Mouse (Mus musculus): Measurements from ENCODE around the gene Nps.
"Not testable (repeated sequence)": the region's sequence is repeated elsewhere in the genome, so short reads cannot be mapped to it uniquely, and the experiment has no call there.

Gene Nps

DNA sequence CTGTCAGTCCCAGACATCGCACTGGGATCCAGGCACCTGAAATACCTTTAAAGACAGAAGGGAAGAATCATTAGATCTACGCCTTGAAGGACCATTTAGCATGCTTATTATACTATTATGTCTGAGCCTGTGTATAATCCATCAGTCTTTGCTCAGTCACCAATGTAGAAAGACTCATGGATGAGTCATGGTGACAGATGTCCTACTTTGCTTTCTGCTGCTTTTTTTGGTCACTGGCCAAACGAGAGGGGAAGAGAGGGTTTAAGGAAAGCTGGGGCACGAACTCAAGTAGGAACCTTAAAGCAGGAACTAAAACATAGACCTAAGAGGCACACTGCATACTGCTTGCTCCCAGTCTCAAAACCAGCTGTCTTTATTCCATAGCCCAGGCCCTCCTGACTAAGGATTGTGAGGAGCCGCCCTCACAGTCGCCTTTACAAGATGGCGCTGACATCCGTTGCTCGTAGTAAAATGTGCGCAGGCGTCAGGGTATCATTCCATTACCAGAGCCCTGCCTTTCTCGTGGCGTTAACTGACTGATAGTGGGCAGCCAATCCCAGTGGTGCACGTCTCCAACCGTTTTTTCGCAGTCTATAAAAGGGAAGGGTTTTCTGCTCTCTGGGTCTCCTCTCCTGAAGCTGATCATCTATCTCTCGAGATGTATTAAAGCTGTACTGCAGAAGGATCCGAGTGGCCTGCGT, at the start of gene Nps:
Gene Nps (plus strand): TSS at position 651 of the 701 bp plus-strand sequence.
- in situ Hi-C loops (cut with MboI, MseI) = not testable (repeated sequence)

- in situ Hi-C loops (cut with MboI, MseI) = no loop called here
Measured at GRCm38 (mm10) chr7:135208947-135209567, 49.4 kb upstream of the Nps start.

DNA sequence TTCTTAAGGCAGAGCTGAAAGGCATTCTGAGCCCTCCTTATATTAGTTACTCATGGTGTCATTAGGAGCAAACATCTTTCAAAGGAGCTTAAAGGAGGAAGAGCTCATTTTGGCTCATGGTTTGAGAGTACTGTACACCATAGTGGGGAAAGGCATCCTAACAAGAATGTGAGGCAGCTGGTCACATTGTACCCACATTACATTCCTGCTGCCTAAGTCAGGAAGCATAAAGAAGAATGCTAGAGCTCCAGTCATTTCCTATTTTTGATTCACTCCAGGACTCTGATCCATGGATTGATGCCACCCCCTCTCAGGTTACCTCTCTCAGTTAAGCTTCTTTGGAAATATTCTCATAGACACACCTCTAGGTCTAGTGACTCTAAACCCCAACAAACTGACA, 48.2 kb upstream of the Nps start:
- in situ Hi-C loops (cut with MboI, MseI) = no loop called here

DNA sequence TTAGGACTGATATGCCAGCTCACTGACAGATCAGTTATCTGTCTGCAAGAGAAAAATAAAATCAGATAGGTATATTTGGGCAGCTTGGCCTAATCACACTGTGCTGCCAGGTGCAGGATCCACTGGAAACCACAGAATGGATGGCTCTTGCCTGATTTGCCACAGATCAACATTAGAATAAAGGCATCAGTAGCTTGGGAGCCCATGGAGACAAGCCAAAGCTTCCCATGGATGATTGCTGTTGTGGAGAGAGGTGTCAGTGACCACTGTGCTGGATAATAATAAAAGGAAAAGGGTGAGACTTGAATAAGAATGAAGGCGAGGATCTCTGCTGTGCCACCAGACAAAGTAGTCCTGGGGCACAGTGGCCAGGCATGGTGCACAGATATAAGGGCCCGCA, 47.7 kb upstream of the Nps start:
- in situ Hi-C loops (cut with MboI, MseI) = no loop called here

DNA sequence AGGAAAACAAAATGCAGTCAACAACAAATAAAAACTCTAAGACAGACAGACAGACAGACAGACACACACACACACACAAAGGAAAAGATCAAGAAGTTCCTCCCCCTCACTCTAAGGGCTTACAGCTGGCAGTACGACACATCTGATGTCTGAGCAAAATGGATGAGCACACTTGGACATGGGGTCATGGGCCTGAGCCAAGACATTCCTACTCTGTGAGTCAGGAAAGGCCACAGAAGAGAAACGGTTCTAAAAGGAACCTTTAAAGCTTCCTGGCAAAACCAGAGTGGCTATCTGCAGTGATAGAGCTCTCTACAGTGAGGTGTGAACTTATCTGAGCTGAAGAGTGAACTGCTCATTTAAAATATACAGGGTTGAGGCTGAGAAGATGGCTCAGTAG, 46.0 kb upstream of the Nps start:
- in situ Hi-C loops (cut with MboI, MseI) = no loop called here

DNA sequence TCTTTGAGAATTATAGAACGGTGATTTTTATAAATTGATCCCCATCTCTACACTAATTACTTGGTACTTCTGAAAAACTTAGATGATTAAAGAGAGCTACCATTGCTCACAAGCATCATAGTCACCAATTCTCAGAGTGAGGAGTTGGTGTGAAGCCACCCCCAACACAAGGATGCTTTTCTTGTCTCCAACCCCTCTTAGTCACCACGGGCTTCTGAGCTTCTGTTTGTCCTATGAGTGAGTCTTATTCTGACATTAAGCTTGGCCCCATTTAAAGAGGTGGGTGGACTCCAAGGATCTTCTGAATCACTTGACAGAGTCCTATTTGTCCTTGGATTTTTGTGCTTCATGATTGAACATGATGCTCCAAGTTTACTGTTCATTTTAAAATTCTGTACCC, 37.0 kb upstream of the Nps start:
- in situ Hi-C loops (cut with MboI, MseI) = no loop called here

DNA sequence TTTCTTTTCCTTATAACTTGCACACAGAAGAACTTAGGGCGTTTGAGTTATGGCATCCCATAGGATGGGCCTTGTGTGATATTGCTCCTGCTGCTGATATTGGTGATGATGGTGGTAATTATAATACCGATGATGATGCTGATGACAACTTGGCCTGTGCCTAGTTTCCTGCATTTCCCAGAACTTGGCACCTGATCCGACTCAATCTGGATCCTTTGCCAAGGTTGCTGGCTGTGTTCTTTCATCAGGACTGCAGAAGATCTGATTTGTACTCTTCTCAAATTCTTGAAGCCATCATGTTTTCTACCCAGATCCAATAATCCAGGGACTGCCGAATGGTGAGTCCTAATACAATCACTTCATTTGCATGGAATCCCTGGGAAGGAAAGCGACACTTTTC, 32.5 kb upstream of the Nps start:
- in situ Hi-C loops (cut with MboI, MseI) = no loop called here

DNA sequence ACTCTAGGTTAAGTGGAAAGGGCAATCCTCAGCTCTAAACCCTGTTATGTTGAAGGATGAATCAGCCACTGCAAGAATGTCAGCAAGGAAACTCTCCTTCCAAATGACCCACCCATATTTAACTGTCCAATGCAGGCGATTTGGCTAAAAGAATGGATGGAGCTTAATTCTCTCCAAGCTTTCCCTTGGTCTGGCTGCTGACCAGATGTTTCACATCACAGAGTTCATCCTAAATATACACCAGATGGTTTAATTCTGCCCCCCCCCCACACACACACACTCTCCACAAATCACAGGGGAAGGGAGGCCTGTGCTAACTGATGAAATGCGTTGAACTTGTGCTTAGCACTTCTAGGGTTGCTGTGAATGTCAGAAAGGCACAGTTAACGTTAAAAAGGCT, 21.4 kb upstream of the Nps start:
- in situ Hi-C loops (cut with MboI, MseI) = no loop called here

DNA sequence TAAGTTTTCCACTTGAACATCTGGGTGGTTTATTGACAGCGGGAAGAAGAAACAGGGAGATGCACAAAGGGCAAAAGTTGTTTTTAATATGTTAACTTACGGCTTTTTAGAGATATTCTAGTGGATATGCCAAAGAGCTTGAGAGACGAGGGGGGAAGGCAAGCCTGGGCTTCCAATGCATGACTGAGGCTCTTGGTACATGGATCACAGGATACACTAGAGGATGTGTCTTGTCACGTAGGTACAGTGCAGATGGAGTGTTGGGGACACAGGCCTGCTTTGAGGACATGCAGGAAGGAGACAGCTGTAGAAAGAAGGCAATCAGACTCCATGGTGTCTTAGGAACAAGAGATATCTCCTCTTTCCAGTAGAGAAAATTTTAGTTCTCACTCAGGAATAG, 19.1 kb upstream of the Nps start:
- in situ Hi-C loops (cut with MboI, MseI) = no loop called here

- in situ Hi-C loops (cut with MboI, MseI) = no loop called here
Measured at GRCm38 (mm10) chr7:135240006-135240405, 18.5 kb upstream of the Nps start.

DNA sequence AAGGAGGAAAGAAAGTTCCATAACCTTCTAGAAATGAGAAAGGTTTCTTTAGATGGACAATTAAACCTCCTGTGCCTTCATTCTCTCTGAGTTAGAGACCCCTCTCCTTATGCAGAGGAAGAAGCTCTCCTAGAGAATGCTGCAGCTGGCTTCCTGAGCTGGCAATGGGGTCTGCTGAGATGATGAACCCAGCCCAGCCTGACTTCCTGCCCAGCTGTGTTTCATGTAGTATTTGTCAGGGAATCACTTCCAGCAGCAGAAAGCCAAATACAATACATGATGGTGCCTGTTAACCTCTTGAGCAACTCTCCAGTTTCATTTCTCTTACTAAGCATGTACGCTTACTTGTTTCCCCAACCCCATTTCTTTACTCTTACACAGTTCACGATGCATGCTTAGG, 17.9 kb upstream of the Nps start:
- in situ Hi-C loops (cut with MboI, MseI) = no loop called here

DNA sequence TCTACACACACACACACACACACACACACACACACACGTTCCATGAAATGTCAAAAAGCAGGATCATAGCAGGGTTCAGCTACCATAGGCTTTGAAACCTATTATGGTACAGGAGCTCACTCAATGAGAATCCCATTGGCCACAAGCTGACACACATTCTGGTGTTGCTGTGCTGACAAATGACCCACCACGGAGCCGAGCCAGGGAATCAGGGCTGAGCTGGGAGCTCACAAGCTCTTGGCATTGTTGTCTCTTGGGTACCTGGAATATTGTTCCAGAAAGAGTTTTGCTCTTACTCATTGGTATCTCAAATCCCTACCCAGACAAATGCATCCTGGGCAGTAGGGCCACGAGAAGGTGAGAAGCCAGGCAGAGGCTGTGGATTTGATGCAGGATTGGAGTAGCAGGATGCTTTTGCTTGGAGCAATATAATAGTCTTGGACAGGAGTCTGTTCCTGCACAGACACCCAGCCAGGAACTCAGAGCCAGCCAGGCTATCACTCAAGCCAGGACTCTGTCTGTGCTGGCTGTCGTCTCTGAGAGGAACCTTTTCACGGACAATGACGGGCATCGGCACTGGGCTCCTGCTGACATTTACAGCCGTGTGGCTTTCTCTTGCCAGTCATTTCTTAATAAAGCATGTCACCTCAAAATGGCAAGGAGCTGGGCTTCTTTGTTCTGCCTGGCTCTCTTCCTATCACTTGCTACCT, 14.2 kb upstream of the Nps start:
- in situ Hi-C loops (cut with MboI, MseI) = no loop called here

DNA sequence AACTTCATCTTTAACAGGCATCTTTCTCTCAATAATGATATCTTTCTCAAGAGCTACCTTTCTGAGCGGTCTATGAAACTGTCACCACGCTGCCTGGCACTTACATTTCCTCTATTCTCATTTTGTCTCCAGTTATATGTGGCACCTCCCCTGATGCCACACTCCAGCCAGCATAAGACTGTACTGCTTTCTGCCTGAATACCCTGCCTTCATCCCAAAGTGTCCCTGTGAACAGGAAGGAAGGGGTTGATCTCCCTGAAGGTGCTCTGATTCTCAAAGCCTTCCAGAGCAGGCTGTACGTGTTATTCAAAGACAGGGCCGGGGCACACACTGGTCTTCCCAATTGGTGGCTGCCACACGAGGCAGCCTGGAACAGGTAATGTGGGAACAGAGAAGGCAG, 12.1 kb upstream of the Nps start:
- in situ Hi-C loops (cut with MboI, MseI) = no loop called here

DNA sequence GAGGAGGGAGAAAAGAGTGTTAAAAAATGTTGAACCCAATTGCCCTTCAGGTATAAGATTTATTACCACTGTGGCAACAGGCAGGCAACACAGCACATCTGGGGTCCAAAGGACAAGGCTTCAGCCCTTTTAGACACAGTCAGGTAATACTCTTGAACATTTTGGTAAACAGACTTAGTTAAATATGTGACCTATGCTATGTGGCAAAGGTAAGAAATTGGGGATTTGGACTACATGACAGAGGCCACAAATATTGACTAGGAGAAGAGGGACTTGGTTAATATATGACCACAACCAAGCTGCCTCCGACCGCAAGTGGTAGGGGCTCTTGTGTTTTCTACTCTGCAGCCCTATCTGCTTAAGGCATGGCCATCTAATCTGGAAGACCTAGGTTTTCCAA, 5.3 kb upstream of the Nps start:
- in situ Hi-C loops (cut with MboI, MseI) = no loop called here

DNA sequence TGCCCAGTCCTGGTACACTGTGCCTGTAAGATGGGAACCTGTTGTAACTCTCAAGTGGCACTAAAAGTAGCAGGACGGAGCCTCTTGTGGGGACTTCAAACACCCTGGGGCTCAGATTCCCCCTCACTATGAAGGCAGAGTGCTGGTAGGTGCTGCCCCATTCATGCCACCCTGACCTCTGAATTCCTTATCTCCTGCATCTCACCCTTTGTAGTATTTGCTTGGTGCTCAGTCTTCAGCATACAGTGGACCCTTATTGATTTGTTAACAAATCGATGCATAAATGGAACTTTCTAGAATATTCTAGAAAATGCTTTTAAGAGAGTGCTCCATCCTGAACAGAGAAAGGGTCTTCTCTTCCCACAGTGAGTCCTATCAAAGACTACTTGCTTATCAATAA, 4.1 kb upstream of the Nps start:
- in situ Hi-C loops (cut with MboI, MseI) = no loop called here

- in situ Hi-C loops (cut with MboI, MseI) = no loop called here
Measured at GRCm38 (mm10) chr7:135271011-135271410, 12.5 kb downstream of the Nps start.

DNA sequence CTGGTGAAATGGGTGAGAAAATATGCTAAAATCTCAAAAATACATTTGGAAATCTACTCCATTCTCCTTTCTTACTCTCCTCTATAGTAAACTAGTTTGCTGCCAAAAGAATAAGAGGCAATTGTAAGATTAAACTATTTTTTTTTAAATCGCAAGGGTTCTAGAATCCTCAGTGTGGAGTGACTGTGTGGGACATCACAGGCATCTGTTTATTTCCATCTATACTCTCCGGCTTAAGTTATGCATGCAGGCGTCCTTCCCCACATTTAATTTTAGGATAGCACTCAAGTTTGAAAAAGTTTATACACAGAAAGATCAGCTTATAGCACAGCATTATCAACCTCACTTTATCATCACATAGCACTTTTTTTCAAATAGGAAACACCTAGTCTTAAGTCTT, 24.7 kb downstream of the Nps start:
- in situ Hi-C loops (cut with MboI, MseI) = no loop called here

GRCm38 (mm10) chr7:135289976-135290375, 31.5 kb downstream of the Nps start:
- in situ Hi-C loops (cut with MboI, MseI) = loop anchor here (10.0 kb wide), 1 partner anchor 1655 kb away; no protein-coding TSS in a partner anchor

DNA sequence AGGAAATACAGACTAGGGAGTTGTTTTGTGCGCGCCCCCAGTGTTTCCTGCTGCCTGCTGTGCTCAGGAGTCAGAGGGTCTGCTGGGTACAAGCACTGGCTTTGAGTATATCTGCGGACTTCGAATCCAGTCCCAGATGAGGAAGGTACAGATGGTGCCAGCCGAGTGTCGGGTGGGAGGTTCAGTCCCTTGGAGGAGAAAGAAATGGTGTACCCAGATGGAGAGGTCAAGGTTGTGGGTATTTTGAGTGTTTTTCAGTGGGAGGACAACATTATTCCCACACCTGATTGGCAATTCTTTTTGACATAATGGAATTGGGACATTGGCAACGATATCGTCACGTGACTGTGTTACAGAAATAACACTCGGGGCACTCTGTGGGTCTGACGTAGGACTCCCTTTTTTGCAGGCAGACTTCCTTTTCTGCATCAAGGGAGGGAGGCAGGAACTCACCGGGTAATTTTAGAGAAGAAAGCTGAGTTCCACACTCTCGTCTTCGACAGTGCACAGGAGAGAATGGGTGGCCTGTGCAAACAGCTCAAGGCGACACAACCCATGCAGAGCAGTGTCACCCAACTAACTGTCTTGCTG, 33.2 kb downstream of the Nps start:
- in situ Hi-C loops (cut with MboI, MseI) = loop anchor here (10.0 kb wide), 1 partner anchor 1653 kb away; no protein-coding TSS in a partner anchor

DNA sequence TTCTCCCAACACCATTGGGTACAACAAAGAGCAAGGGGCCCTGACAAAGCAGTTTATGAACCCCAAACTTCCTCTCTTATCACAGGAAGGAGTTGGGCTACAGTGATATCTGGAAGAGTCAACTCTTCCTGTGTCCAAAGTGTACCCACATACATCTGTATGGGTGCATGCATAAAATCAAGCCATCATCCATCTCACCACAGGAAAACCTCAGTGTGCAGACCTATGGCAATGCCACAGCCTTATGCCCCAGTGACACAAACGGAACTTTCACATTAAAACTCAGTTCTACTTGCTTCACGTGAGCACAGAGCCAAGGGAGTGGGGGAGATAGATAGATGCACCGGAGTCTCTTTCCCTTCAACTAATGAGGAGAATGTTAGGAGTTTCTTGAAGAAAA, 36.0 kb downstream of the Nps start:
- in situ Hi-C loops (cut with MboI, MseI) = loop anchor here (10.0 kb wide), 1 partner anchor 1650 kb away; no protein-coding TSS in a partner anchor

GRCm38 (mm10) chr7:135304496-135304895, 46.0 kb downstream of the Nps start:
- in situ Hi-C loops (cut with MboI, MseI) = no loop called here

Measured in T-helper 2 cell (primary cell).